Mouse (Mus musculus) liver, embryonic 16.5 days (tissue): ENCODE results near the gene Fmo1. TPM values are rescaled to one million over a fixed set of nuclear protein-coding genes. Genes with fewer than 3 reads are reported as not detected.

ENCODE experiments used
- ATAC-seq: fragments of 200-750 bp; cut with Nextera tagmentation; 2 replicates; pipeline ENCODE4 v1.8.0; 2017; ENCODE audit warnings: low read depth, mild to moderate bottlenecking, moderate number of reproducible peaks, moderate library complexity
- H3K27ac ChIP-seq: fragments of 300-500 bp; sonication (generic); 2 replicates; pipeline ENCODE4 v1.5.1; 2014; ENCODE audit warnings: mild to moderate bottlenecking, low read length
- H3K27me3 ChIP-seq: fragments of 300-500 bp; sonication (generic); 2 replicates; pipeline ENCODE4 v1.6.1; 2014; ENCODE audit warnings: low read depth, low read length, mixed read lengths; ENCODE audit not compliant: control insufficient read depth, insufficient read depth
- H3K36me3 ChIP-seq: fragments of 300-500 bp; sonication (generic); 2 replicates; pipeline ENCODE4 v1.6.1; 2014; ENCODE audit warnings: mild to moderate bottlenecking; ENCODE audit not compliant: control insufficient read depth, insufficient read depth
- H3K4me1 ChIP-seq: fragments of 300-500 bp; sonication (generic); 2 replicates; pipeline ENCODE4 v1.6.1; 2014; ENCODE audit warnings: low read depth, low read length, mixed read lengths; ENCODE audit not compliant: control insufficient read depth
- H3K4me2 ChIP-seq: fragments of 300-500 bp; sonication (generic); 2 replicates; pipeline ENCODE4 v1.6.1; 2014; ENCODE audit warnings: low read depth, low read length, mixed read lengths
- H3K4me3 ChIP-seq: fragments of 300-500 bp; sonication (generic); 2 replicates; pipeline ENCODE4 v1.5.1; 2014; ENCODE audit warnings: low read depth, mild to moderate bottlenecking, low read length
- H3K9ac ChIP-seq: fragments of 300-500 bp; sonication (generic); 2 replicates; pipeline ENCODE4 v1.6.1; 2014; ENCODE audit warnings: low read depth, low read length
- H3K9me3 ChIP-seq: fragments of 300-500 bp; sonication (generic); replicated peaks from 2 replicates; pipeline ENCODE4 v1.6.1; 2016; ENCODE audit warnings: low read length; ENCODE audit not compliant: control insufficient read depth
- WGBS: fragments of 180-500 bp; shearing (Covaris S2); extraction: QIAGEN DNeasy Blood & Tissue Kit; methylation state at CpG from one replicate; pipeline ENCODE4 v1.1.7; 2014; ENCODE audit not compliant: insufficient replicate concordance; 5-methylcytosine and 5-hydroxymethylcytosine counted together
- polyA plus RNA-seq: library from polyadenylated mRNA; unstranded; fragments of >200 nt; fragmentation: Nextera tagmentation; extraction: Ambion mirVana; gene quantifications from 2 replicates; pipeline ENCODE4 v1.2.1, GENCODE M21; 2015

Fmo1 gene
- polyA plus RNA-seq, 1 experiment from 2014 or later: 39.5 TPM

DNA sequence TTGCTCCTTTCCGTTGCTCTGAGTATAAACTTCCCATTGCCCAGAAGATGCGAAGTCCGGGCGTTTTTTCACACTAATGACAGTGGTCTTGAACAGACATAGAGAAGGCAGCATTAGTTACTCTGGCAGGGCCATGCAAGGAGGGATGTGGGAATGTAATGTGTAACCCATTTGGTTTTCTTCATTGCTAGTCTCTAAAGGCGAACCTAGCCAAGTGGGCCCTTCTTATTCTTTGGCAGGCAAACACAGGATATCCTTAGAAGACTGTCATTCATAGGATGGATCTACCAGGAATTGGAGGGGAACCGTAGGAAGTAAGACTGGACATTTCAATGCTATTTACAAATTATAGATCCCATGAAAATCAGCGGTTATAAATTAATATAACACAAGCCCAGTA lies 21.2 kb upstream of the Fmo1 start:
- no peaks in the 10 kb centered on the region for H3K27me3 ChIP-seq
- no peaks in the 10 kb centered on the region for H3K4me1 ChIP-seq
- H3K36me3 ChIP-seq: no peaks in the 10 kb centered on the region
- ATAC-seq: no peak
- no peak overlapping the region for H3K9ac ChIP-seq
- WGBS: 76% methylated on average over 7 of the region's 7 CpGs
- no peak overlapping the region for H3K4me2 ChIP-seq
- H3K4me3 ChIP-seq: no peak overlapping the region
- H3K9me3 ChIP-seq: no peaks in the 10 kb centered on the region
- no peak overlapping the region for H3K27ac ChIP-seq

DNA sequence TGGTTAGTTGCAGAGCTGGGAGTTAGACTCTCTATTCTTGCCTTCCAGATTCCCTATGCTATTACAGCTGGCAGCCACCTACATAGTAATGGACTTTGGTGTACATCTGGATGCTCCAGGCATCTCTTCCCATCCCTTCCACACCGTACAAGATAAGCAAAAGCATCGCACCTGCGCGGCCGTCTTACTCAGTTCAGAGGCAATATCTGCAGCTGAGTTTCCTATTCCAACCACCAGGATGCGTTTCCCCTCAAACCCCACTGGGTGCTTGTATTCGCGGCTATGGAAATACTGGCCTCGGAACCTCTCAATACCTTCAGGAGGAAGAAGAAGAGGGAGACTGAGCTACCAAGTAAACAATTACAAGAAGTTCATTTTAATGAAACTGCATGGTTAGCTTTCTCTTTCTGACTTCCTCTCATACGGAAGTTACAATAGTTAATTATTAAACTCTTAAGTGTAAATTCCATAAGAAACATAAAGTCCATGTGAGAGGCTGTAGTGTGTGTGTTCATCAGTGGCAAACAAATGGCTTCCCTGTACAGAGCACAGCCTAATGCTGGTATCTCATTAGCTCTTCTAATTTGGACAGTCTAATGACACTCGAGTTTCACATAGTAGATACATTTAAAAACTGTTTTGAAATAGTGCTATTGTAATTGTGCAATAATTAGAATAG lies 19.9 kb upstream of the Fmo1 start:
- H3K9me3 ChIP-seq: no peaks in the 10 kb centered on the region
- H3K9ac ChIP-seq: no peak overlapping the region
- H3K4me3 ChIP-seq: no peak overlapping the region
- no peak overlapping the region for H3K27ac ChIP-seq
- H3K36me3 ChIP-seq: no peaks in the 10 kb centered on the region
- no peaks in the 10 kb centered on the region for H3K4me1 ChIP-seq
- no peak overlapping the region for H3K4me2 ChIP-seq
- H3K27me3 ChIP-seq: no peaks in the 10 kb centered on the region
- 68% methylated on average over 11 of the region's 11 CpGs for WGBS
- ATAC-seq: peak; percentile 62; the same call in 1 of the 2 replicates

DNA sequence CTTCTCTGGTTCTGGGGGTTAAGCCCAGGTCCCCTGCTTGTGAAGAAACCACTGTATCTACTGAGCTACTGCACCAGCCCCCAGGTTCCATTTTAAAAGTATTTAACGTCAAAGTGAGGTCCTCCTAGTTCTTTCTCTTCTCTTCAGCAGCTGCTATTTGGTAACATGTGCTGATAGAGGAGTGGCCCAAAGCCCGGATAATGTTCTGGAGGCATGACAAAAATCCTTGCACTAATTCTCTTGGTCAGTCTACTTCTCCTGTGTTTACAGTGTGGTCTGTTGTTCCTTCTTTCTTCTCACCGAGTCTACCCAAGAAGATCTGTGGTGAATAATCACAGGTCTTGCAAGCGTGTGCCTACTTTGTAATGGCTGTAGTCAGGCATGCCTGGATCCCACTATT lies 16.3 kb upstream of the Fmo1 start:
- no peak for ATAC-seq
- Histone ChIP-seq H3K36me3 (no peaks in the 10 kb centered on the region), H3K27me3 (no peaks in the 10 kb centered on the region), H3K4me2 (no peak overlapping the region), H3K9ac (no peak overlapping the region), H3K4me1 (no peaks in the 10 kb centered on the region), H3K27ac (no peak overlapping the region), H3K9me3 (no peaks in the 10 kb centered on the region), H3K4me3 (no peak overlapping the region)
- WGBS: 58% methylated on average over 4 of the region's 4 CpGs

DNA sequence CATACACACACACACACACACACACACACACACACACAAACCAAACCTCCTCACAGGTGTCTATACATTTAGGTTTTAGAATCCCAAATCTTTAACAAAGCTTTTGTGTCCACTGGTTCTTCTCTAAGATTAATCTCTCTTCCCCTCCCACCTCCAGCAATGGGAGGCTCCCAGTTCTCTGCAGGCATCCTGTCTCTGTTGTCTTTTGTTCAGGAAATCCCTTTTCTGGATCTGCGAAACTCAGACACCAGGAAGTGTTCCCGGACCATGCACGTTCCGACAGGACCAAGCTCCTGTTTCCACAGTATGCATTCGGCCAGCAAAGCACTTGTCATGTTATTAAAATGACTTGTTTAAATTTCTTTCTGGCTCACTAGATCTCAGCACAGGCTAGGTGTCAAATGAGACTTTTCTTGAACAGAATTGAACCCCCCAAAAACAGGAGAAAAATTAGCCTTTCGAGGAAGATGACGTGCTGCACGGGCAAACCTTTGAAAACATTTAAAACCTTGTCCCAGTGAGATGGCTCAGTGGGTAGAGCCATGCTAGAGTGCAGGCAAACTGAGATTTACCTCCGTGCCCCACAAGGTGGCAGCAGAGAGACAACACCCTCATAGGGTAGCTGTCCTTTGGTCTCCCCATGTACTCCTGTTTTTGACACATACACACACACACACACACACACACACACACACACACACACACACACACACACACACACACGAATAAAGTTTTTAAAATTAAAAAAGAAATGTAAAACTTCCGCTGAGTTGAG lies 13.4 kb upstream of the Fmo1 start:
- H3K36me3 ChIP-seq: no peaks in the 10 kb centered on the region
- no peaks in the 10 kb centered on the region for H3K4me1 ChIP-seq
- ATAC-seq: no peak
- WGBS: 31% methylated on average over 11 of the region's 11 CpGs
- no peak overlapping the region for H3K4me3 ChIP-seq
- no peaks in the 10 kb centered on the region for H3K27me3 ChIP-seq
- no peak overlapping the region for H3K9ac ChIP-seq
- no peak overlapping the region for H3K27ac ChIP-seq
- H3K9me3 ChIP-seq: no peaks in the 10 kb centered on the region
- H3K4me2 ChIP-seq: no peak overlapping the region

GRCm38 (mm10) chr1:162875091-162875490 lies 8.7 kb upstream of the Fmo1 start:
- H3K27me3 ChIP-seq: no peaks in the 10 kb centered on the region
- H3K9ac ChIP-seq: no peak overlapping the region
- peaks cover 7% of the 10 kb centered on the region; the same call in 1 of the 2 replicates for H3K4me1 ChIP-seq
- peak; percentile 66 for ATAC-seq
- H3K4me3 ChIP-seq: no peak overlapping the region
- no peaks in the 10 kb centered on the region for H3K9me3 ChIP-seq
- no peak overlapping the region for H3K27ac ChIP-seq
- H3K36me3 ChIP-seq: no peaks in the 10 kb centered on the region
- 28% methylated on average over 3 of the region's 3 CpGs for WGBS
- H3K4me2 ChIP-seq: no peak overlapping the region

DNA sequence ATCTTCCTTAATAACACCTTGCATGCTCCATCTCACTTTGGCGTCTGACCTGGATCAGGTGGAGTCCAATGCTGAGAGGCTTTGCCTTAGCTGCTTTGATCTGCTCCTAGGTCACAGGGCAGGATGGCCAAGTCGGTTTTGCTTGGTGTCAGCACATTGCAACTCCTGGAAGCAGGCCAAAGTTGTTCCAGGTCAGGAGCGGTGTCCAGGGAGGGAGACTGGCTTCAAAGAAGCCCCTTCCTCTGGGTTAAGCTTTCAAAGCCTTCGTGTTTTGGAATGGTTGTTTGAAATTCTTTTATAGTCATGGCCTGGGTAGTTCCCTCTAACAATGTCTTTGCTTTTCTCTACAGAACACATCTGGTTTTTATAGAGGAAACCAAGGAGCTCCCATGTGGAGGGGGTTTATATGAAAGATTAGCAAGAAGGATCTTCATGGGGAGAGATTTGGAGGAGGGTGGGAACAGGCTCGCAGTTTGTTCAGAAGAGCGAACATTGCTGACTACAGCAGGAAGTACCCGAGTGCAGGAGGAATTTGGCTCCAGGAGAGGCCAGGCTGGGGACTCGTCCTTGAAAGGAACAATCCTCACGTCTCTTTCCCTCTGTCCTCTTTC lies 5.4 kb upstream of the Fmo1 start:
- no peaks in the 10 kb centered on the region for H3K36me3 ChIP-seq
- H3K27ac ChIP-seq: no peak overlapping the region; the same call in 1 of the 2 replicates
- H3K9me3 ChIP-seq: no peaks in the 10 kb centered on the region
- peaks cover 7% of the 10 kb centered on the region; the same call in 1 of the 2 replicates for H3K4me1 ChIP-seq
- H3K27me3 ChIP-seq: no peaks in the 10 kb centered on the region
- ATAC-seq: peak; percentile 47; the same call in 1 of the 2 replicates
- no peak overlapping the region for H3K9ac ChIP-seq
- 36% methylated on average over 9 of the region's 9 CpGs for WGBS
- H3K4me2 ChIP-seq: no peak overlapping the region
- no peak overlapping the region for H3K4me3 ChIP-seq

GRCm38 (mm10) chr1:162870978-162871377 lies 4.6 kb upstream of the Fmo1 start:
- 52% methylated on average over 7 of the region's 7 CpGs for WGBS
- no peaks in the 10 kb centered on the region for H3K9me3 ChIP-seq

DNA sequence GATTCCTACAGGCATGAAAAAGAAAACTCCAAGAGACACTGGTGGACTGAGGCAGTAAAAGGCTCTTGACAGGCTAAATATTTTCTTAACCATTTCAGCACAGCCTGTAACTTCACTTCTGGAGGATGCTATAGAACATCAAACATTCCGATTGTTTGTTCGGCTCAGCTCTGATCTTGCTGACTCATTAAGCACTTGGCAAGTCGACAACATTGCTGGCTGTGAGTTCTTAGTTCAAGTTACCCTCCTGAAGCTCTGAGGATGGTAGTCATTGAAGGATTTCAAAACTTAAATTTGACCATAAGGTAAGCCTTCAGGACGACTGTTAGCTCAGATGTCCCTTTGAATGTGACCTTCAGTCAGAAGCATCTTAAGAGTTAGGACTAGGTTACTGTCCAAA lies 986 bp upstream of the Fmo1 start:
- no peak overlapping the region for H3K27ac ChIP-seq
- no peaks in the 10 kb centered on the region for H3K27me3 ChIP-seq
- 50% methylated on average over 4 of the region's 4 CpGs for WGBS
- H3K4me1 ChIP-seq: peaks cover 4% of the 10 kb centered on the region; the same call in 1 of the 2 replicates
- no peak overlapping the region for H3K4me2 ChIP-seq
- no peak overlapping the region for H3K9ac ChIP-seq
- no peaks in the 10 kb centered on the region for H3K9me3 ChIP-seq
- H3K36me3 ChIP-seq: no peaks in the 10 kb centered on the region
- ATAC-seq: no peak
- H3K4me3 ChIP-seq: no peak overlapping the region

More at GRCm38 (mm10) chr1:162870978-162871377, 4.6 kb upstream of the Fmo1 start:
- no peak overlapping the region for H3K9ac ChIP-seq
- H3K4me2 ChIP-seq: no peak overlapping the region
- no peaks in the 10 kb centered on the region for H3K27me3 ChIP-seq
- H3K4me3 ChIP-seq: no peak overlapping the region
- no peaks in the 10 kb centered on the region for H3K36me3 ChIP-seq
- H3K27ac ChIP-seq: no peak overlapping the region
- no peak for ATAC-seq
- peaks cover 7% of the 10 kb centered on the region; the same call in 1 of the 2 replicates for H3K4me1 ChIP-seq

GRCm38 (mm10) chr1:162865493-162865830 lies 948 bp downstream of the Fmo1 start:
- 31% methylated on average over 3 of the region's 3 CpGs for WGBS
- Histone ChIP-seq H3K9me3 (no peaks in the 10 kb centered on the region), H3K4me2 (peak overlapping the region; percentile 36), H3K36me3 (no peaks in the 10 kb centered on the region), H3K4me1 (no peaks in the 10 kb centered on the region), H3K4me3 (peak overlapping the region; percentile 25; the same call in 1 of the 2 replicates), H3K9ac (no peak overlapping the region; the same call in 1 of the 2 replicates), H3K27ac (peak overlapping the region; percentile 31; the same call in 1 of the 2 replicates), H3K27me3 (no peaks in the 10 kb centered on the region)
- no peak for ATAC-seq
